Mouse (Mus musculus): ENCODE data around the gene Ccdc30. TPM values are rescaled to one million over a fixed set of nuclear protein-coding genes. Genes with fewer than 3 reads are reported as not detected.
"Not testable (repeated sequence)": the region's sequence is repeated elsewhere in the genome, so short reads cannot be mapped to it uniquely, and the experiment has no call there.

Gene Ccdc30
- polyA plus RNA-seq, 1 experiment = 3.7 TPM

GRCm38 (mm10) chr4:119294415-119295133 is 120.7 kb downstream of the Ccdc30 start, which contains the start of gene Ybx1:
Gene Ybx1 (minus strand): TSS chr4:119294604.
- peak within 1 kb of the TSS; percentile 88 for H3K27ac ChIP-seq (ENCODE audit: control insufficient read depth, insufficient read depth, low read depth, low read length, poor library complexity)
- no peaks in the 10 kb centered on the region; the same call in 1 of the 2 replicates for H3K4me1 ChIP-seq (ENCODE audit: control insufficient read depth, insufficient read depth, low read length)
- WGBS = under 1% methylated on average over 61 of the region's 61 CpGs
- TF ChIP-seq CTCF (IDR thresholded peaks at IDR 0.05; ENCODE audit: control insufficient read depth, insufficient read depth, low read length) (no peak), POLR2A (IDR thresholded peaks at IDR 0.05; ENCODE audit: borderline replicate concordance, control insufficient read depth, low read depth, low read length) (peak; percentile 94)
- H3K4me3 ChIP-seq (replicated peaks; ENCODE audit: control insufficient read depth, low read depth, low read length) = peak within 1 kb of the TSS; percentile 85

- Histone ChIP-seq H3K4me1 (ENCODE audit: control insufficient read depth, insufficient read depth, low read length) (no peaks in the 10 kb centered on the region; the same call in 1 of the 2 replicates), H3K27ac (ENCODE audit: control insufficient read depth, insufficient read depth, low read depth, low read length, poor library complexity) (peak overlapping the region; percentile 53), H3K4me3 (replicated peaks; ENCODE audit: control insufficient read depth, low read depth, low read length) (peak overlapping the region; percentile 81)
- WGBS = under 1% methylated on average over 77 of the region's 80 CpGs
- no peak for TF ChIP-seq CTCF (IDR thresholded peaks at IDR 0.05; ENCODE audit: control insufficient read depth, insufficient read depth, low read length)
- no peak for TF ChIP-seq POLR2A (IDR thresholded peaks at IDR 0.05; ENCODE audit: borderline replicate concordance, control insufficient read depth, low read depth, low read length)
Measured at GRCm38 (mm10) chr4:119293574-119294258, 121.6 kb downstream of the Ccdc30 start.

- no peaks in the 10 kb centered on the region; the same call in 1 of the 2 replicates for H3K4me1 ChIP-seq (ENCODE audit: control insufficient read depth, insufficient read depth, low read length)
- H3K4me3 ChIP-seq (replicated peaks; ENCODE audit: control insufficient read depth, low read depth, low read length) = peak overlapping the region; percentile 81
- peak overlapping the region; percentile 13; the same call in 1 of the 2 replicates for H3K27ac ChIP-seq (ENCODE audit: control insufficient read depth, insufficient read depth, low read depth, low read length, poor library complexity)
- WGBS = under 1% methylated on average over 24 of the region's 24 CpGs
- no peak for TF ChIP-seq CTCF (IDR thresholded peaks at IDR 0.05; ENCODE audit: control insufficient read depth, insufficient read depth, low read length)
- TF ChIP-seq POLR2A (IDR thresholded peaks at IDR 0.05; ENCODE audit: borderline replicate concordance, control insufficient read depth, low read depth, low read length) = no peak
Measured at GRCm38 (mm10) chr4:119292771-119293573, 122.3 kb downstream of the Ccdc30 start.

- TF ChIP-seq POLR2A (IDR thresholded peaks at IDR 0.05; ENCODE audit: borderline replicate concordance, control insufficient read depth, low read depth, low read length) (no peak), CTCF (IDR thresholded peaks at IDR 0.05; ENCODE audit: control insufficient read depth, insufficient read depth, low read length) (no peak)
- Histone ChIP-seq H3K4me1 (ENCODE audit: control insufficient read depth, insufficient read depth, low read length) (no peaks in the 10 kb centered on the region; the same call in 1 of the 2 replicates), H3K27ac (ENCODE audit: control insufficient read depth, insufficient read depth, low read depth, low read length, poor library complexity) (no peak overlapping the region), H3K4me3 (replicated peaks; ENCODE audit: control insufficient read depth, low read depth, low read length) (no peak overlapping the region)
- 76% methylated on average over 1 of the region's 1 CpGs for WGBS
Measured at GRCm38 (mm10) chr4:119291921-119292320, 123.4 kb downstream of the Ccdc30 start.

GRCm38 (mm10) chr4:119285336-119285735 is 130.0 kb downstream of the Ccdc30 start:
- WGBS = 30% methylated on average over 2 of the region's 2 CpGs
- no peak overlapping the region for H3K4me3 ChIP-seq (replicated peaks; ENCODE audit: control insufficient read depth, low read depth, low read length)
- TF ChIP-seq CTCF (IDR thresholded peaks at IDR 0.05; ENCODE audit: control insufficient read depth, insufficient read depth, low read length) = no peak
- no peaks in the 10 kb centered on the region; the same call in 1 of the 2 replicates for H3K4me1 ChIP-seq (ENCODE audit: control insufficient read depth, insufficient read depth, low read length)
- no peak overlapping the region for H3K27ac ChIP-seq (ENCODE audit: control insufficient read depth, insufficient read depth, low read depth, low read length, poor library complexity)

- Histone ChIP-seq H3K27ac (ENCODE audit: control insufficient read depth, insufficient read depth, low read depth, low read length, poor library complexity) (no peak overlapping the region), H3K4me1 (ENCODE audit: control insufficient read depth, insufficient read depth, low read length) (no peaks in the 10 kb centered on the region; the same call in 1 of the 2 replicates), H3K4me3 (replicated peaks; ENCODE audit: control insufficient read depth, low read depth, low read length) (no peak overlapping the region)
- TF ChIP-seq CTCF (IDR thresholded peaks at IDR 0.05; ENCODE audit: control insufficient read depth, insufficient read depth, low read length) (no peak), POLR2A (IDR thresholded peaks at IDR 0.05; ENCODE audit: borderline replicate concordance, control insufficient read depth, low read depth, low read length) (no peak)
- 83% methylated on average over 1 of the region's 1 CpGs for WGBS
Measured at GRCm38 (mm10) chr4:119284861-119285260, 130.5 kb downstream of the Ccdc30 start.

GRCm38 (mm10) chr4:119278784-119279183 is 136.5 kb downstream of the Ccdc30 start:
- H3K4me1 ChIP-seq (ENCODE audit: control insufficient read depth, insufficient read depth, low read length); H3K27ac ChIP-seq (ENCODE audit: control insufficient read depth, insufficient read depth, low read depth, low read length, poor library complexity); H3K4me3 ChIP-seq (replicated peaks; ENCODE audit: control insufficient read depth, low read depth, low read length): not testable (repeated sequence)
- WGBS = 86% methylated on average over 15 of the region's 15 CpGs

GRCm38 (mm10) chr4:119275726-119276125 is 139.6 kb downstream of the Ccdc30 start:
- WGBS = 83% methylated on average over 2 of the region's 2 CpGs
- TF ChIP-seq CTCF (IDR thresholded peaks at IDR 0.05; ENCODE audit: control insufficient read depth, insufficient read depth, low read length) = no peak
- TF ChIP-seq POLR2A (IDR thresholded peaks at IDR 0.05; ENCODE audit: borderline replicate concordance, control insufficient read depth, low read depth, low read length) = no peak
- H3K27ac ChIP-seq (ENCODE audit: control insufficient read depth, insufficient read depth, low read depth, low read length, poor library complexity) = no peak overlapping the region
- H3K4me3 ChIP-seq (replicated peaks; ENCODE audit: control insufficient read depth, low read depth, low read length) = no peak overlapping the region
- no peaks in the 10 kb centered on the region; the same call in 1 of the 2 replicates for H3K4me1 ChIP-seq (ENCODE audit: control insufficient read depth, insufficient read depth, low read length)

Measured in bone marrow, adult 2 months (tissue).